Mouse (Mus musculus) liver, embryonic 14.5 days (tissue): ENCODE measurements around the gene Snrpa. TPM values are rescaled to one million over a fixed set of nuclear protein-coding genes. Genes with fewer than 3 reads are reported as not detected.
A peak's percentile ranks its signal among the peaks of the same experiment; 100 is the strongest.

Experiments used
- ATAC-seq: fragments of 200-750 bp; cut with Nextera tagmentation; 2 replicates; pipeline ENCODE4 v1.8.0; 2017; ENCODE audit warnings: moderate number of reproducible peaks, mild to moderate bottlenecking, moderate library complexity; ENCODE audit not compliant: insufficient read depth
- DNase-seq, 3 experiments: peaks; one replicate each; pipeline ENCODE4 v3.0.0-alpha.2; 2012 to 2013; ENCODE audit warnings: low read depth in 3 of 3, low spot score in 3 of 3
- H3K27ac ChIP-seq: fragments of 300-500 bp; sonication (generic); 2 replicates; pipeline ENCODE4 v1.5.1; 2014; ENCODE audit warnings: moderate library complexity, mild to moderate bottlenecking, control low read depth, inconsistent platforms
- H3K27me3 ChIP-seq: fragments of 300-500 bp; sonication (generic); 2 replicates; pipeline ENCODE4 v1.6.1; 2014; ENCODE audit warnings: mild to moderate bottlenecking, low read length, moderate library complexity; ENCODE audit not compliant: control insufficient read depth, insufficient read depth
- H3K36me3 ChIP-seq: fragments of 300-500 bp; sonication (generic); replicated peaks from 2 replicates; pipeline ENCODE4 v1.6.1; 2014; ENCODE audit warnings: low read depth; ENCODE audit not compliant: control insufficient read depth, insufficient read depth
- H3K4me1 ChIP-seq, 2 experiments: fragments of 200-500 bp in 1 of 2; fragments of 300-500 bp in 1 of 2; sonication (generic) in 1 of 2; replicated peaks; 2 replicates each; pipeline ENCODE4 v1.6.1; 2012 to 2014; ENCODE audit warnings: antibody characterized with exemption in 1 of 2, inconsistent platforms in 1 of 2, low read length in 1 of 2; ENCODE audit not compliant: control insufficient read depth in 2 of 2, insufficient read depth in 2 of 2
- H3K4me2 ChIP-seq: fragments of 300-500 bp; sonication (generic); 2 replicates; pipeline ENCODE4 v1.6.1; 2014; ENCODE audit warnings: low read depth, mild to moderate bottlenecking, control low read depth, moderate library complexity
- H3K4me3 ChIP-seq, 2 experiments: fragments of 200-500 bp in 1 of 2; fragments of 300-500 bp in 1 of 2; sonication (generic) in 1 of 2; 2 replicates each; pipeline ENCODE4 v1.5.1; 2012 to 2014; ENCODE audit warnings: low read depth in 2 of 2, low read length in 2 of 2, mild to moderate bottlenecking in 2 of 2, control low read depth in 1 of 2, inconsistent platforms in 1 of 2, moderate library complexity in 1 of 2; ENCODE audit not compliant: insufficient read depth in 1 of 2
- H3K9ac ChIP-seq: fragments of 300-500 bp; sonication (generic); replicated peaks from 2 replicates; pipeline ENCODE4 v1.6.1; 2014; ENCODE audit warnings: mild to moderate bottlenecking, control low read depth, moderate library complexity
- H3K9me3 ChIP-seq: fragments of 300-500 bp; sonication (generic); 2 replicates; pipeline ENCODE4 v1.6.1; 2016; ENCODE audit warnings: low read length, mixed read lengths; ENCODE audit not compliant: control insufficient read depth
- CTCF ChIP-seq: IDR thresholded peaks from 2 replicates; pipeline ENCODE4 v1.5.1; 2016; ENCODE audit warnings: antibody characterized with exemption, low read depth, control low read depth
- EP300 ChIP-seq: IDR thresholded peaks from 2 replicates; pipeline ENCODE4 v1.6.1; 2016; ENCODE audit warnings: antibody characterized with exemption, low read depth
- WGBS: fragments of 180-500 bp; shearing (Covaris S2); extraction: QIAGEN DNeasy Blood & Tissue Kit; methylation state at CpG from one replicate; pipeline ENCODE4 v1.1.7; 2014; ENCODE audit not compliant: insufficient replicate concordance; 5-methylcytosine and 5-hydroxymethylcytosine counted together
- polyA plus RNA-seq, 2 experiments: library from polyadenylated mRNA; depleted of rRNA in 1 of 2; stranded (reverse) in 1 of 2; unstranded in 1 of 2; fragments of >200 nt; fragmentation: Nextera tagmentation in 1 of 2; extraction: Ambion mirVana in 1 of 2; gene quantifications; 2 replicates each; pipeline versions ENCODE4 v1.2.1 to v1.2.3; 2012 to 2014

Snrpa gene
- polyA plus RNA-seq, 2 experiments = 82.6 to 93.3 TPM

GRCm38 (mm10) chr7:27161744-27162143 lies 34.3 kb downstream of the Snrpa start:
- H3K36me3 ChIP-seq = peaks cover 4% of the 10 kb centered on the region
- H3K4me3 ChIP-seq = no peak overlapping the region
- DNase-seq = no peak
- no peak overlapping the region for H3K4me2 ChIP-seq
- no peak for ATAC-seq
- no peak overlapping the region for H3K9ac ChIP-seq
- 61% methylated on average over 4 of the region's 4 CpGs for WGBS
- H3K4me1 ChIP-seq = peaks cover 0 to 7% of the 10 kb centered on the region in 2 experiments; a peak in 3 of 4 replicates
- no peaks in the 10 kb centered on the region for H3K27me3 ChIP-seq
- H3K9me3 ChIP-seq = no peaks in the 10 kb centered on the region
- no peak overlapping the region for H3K27ac ChIP-seq
- TF ChIP-seq CTCF (no peak), EP300 (no peak)

- no peak overlapping the region for H3K9ac ChIP-seq
- H3K27ac ChIP-seq = no peak overlapping the region
- TF ChIP-seq CTCF = no peak
- TF ChIP-seq EP300 = no peak
- WGBS = 53% methylated on average over 3 of the region's 3 CpGs
- H3K36me3 ChIP-seq = peaks cover 4% of the 10 kb centered on the region
- no peak overlapping the region for H3K4me3 ChIP-seq
- no peaks in the 10 kb centered on the region for H3K27me3 ChIP-seq
- no peak overlapping the region for H3K4me2 ChIP-seq
- DNase-seq = no peak
- ATAC-seq = no peak
- peaks cover 0 to 7% of the 10 kb centered on the region in 2 experiments; a peak in 3 of 4 replicates for H3K4me1 ChIP-seq
- H3K9me3 ChIP-seq = no peaks in the 10 kb centered on the region
These were observed 35.1 kb downstream of the Snrpa start for GRCm38 (mm10) chr7:27160921-27161320.

- H3K4me2 ChIP-seq = no peak overlapping the region
- peak; percentile 99 for TF ChIP-seq CTCF
- TF ChIP-seq EP300 = no peak
- peaks cover 4% of the 10 kb centered on the region for H3K36me3 ChIP-seq
- no peak overlapping the region for H3K4me3 ChIP-seq
- H3K27me3 ChIP-seq = no peaks in the 10 kb centered on the region
- no peaks in the 10 kb centered on the region for H3K9me3 ChIP-seq
- DNase-seq (peak; percentile 52 to 66 (median 56)), ATAC-seq (peak; percentile 76)
- peaks cover 0 to 7% of the 10 kb centered on the region in 2 experiments; a peak in 2 of 4 replicates for H3K4me1 ChIP-seq
- no peak overlapping the region for H3K27ac ChIP-seq
- H3K9ac ChIP-seq = no peak overlapping the region
- WGBS = 10% methylated on average over 8 of the region's 8 CpGs
These were observed 36.2 kb downstream of the Snrpa start for GRCm38 (mm10) chr7:27159882-27160281.

GRCm38 (mm10) chr7:27159256-27159655 lies 36.8 kb downstream of the Snrpa start:
- H3K9me3 ChIP-seq = no peaks in the 10 kb centered on the region
- H3K36me3 ChIP-seq = peaks cover 4% of the 10 kb centered on the region
- no peak overlapping the region for H3K4me3 ChIP-seq
- no peak for DNase-seq
- H3K4me1 ChIP-seq = peaks cover 0 to 7% of the 10 kb centered on the region in 2 experiments; a peak in 2 of 4 replicates
- ATAC-seq = no peak
- H3K4me2 ChIP-seq = no peak overlapping the region
- 81% methylated on average over 6 of the region's 6 CpGs for WGBS
- no peak for TF ChIP-seq EP300
- TF ChIP-seq CTCF = no peak
- H3K27ac ChIP-seq = no peak overlapping the region
- H3K27me3 ChIP-seq = no peaks in the 10 kb centered on the region
- no peak overlapping the region for H3K9ac ChIP-seq

- TF ChIP-seq EP300 (no peak), CTCF (no peak)
- no peak overlapping the region for H3K27ac ChIP-seq
- H3K4me2 ChIP-seq = no peak overlapping the region
- no peak for ATAC-seq
- no peak for DNase-seq
- H3K27me3 ChIP-seq = no peaks in the 10 kb centered on the region
- WGBS = 81% methylated on average over 9 of the region's 9 CpGs
- H3K4me3 ChIP-seq = no peak overlapping the region
- H3K9ac ChIP-seq = no peak overlapping the region
- H3K4me1 ChIP-seq = peaks cover 0 to 7% of the 10 kb centered on the region in 2 experiments; a peak in 2 of 4 replicates
- H3K36me3 ChIP-seq = peaks cover 4% of the 10 kb centered on the region
- H3K9me3 ChIP-seq = no peaks in the 10 kb centered on the region
These were observed 37.9 kb downstream of the Snrpa start for GRCm38 (mm10) chr7:27158171-27158570.
